Comparison of ENCODE assay signal across 24 mouse cellular contexts in the genomic region with DNA sequence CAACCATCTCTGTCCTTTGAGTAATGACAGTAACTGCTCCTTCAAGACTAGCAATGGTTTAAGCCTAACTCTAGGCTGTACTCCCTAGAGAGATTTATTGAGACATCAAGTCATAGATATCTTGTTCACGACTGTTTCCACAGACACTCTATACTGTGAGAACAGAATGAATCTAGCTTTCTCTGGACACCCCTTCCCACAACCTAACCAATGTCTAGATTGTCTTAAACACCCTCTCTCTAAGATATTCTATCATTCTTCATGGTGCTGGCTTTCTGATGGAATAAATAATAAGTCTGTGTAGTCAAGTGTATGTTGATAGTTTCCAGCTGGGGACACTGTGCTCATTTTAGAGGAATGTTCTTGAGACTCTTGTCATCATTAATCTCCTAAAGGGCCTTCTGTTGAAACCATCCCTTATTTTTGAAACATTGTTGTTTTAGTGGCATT.
DNase-seq lines count a peak whose midpoint lies in the region; ATAC-seq and TF ChIP-seq lines count a peak whose summit lies in the region.
"Had no signal": no experiment of that assay in that cellular context is flagged by ENCODE, and none has a peak within 500 bp of the region (broad histone marks: within the 10 kb centered on the region; RNA-seq: fewer than 3 reads in every experiment).

No protein-coding gene starts in this region.

- no peaks in the 10 kb centered on the region for H3K4me1 ChIP-seq in heart, embryonic 12.5 days (replicated peaks)
- H3K4me1 ChIP-seq in lung, embryonic 14.5 days (ENCODE audit: insufficient read depth), result no peaks in the 10 kb centered on the region
- H3K4me1 ChIP-seq in lung, postnatal 0 days (ENCODE audit: insufficient read depth, low read depth, low read length), result no peaks in the 10 kb centered on the region
- H3K4me1 ChIP-seq in lung, adult 2 months (ENCODE audit: control insufficient read depth, insufficient read depth, low read length), result no peaks in the 10 kb centered on the region; the same call in 1 of the 2 replicates
- H3K4me1 ChIP-seq: forebrain, embryonic 13.5 days; heart, embryonic 15.5 days; hindbrain, embryonic 13.5 days had no signal

- H3K36me3 ChIP-seq in heart, embryonic 12.5 days, result no peaks in the 10 kb centered on the region
- H3K36me3 ChIP-seq in lung, embryonic 14.5 days (ENCODE audit: insufficient read depth), result no peaks in the 10 kb centered on the region
- H3K36me3 ChIP-seq in lung, postnatal 0 days (ENCODE audit: insufficient read depth, low read length), result no peaks in the 10 kb centered on the region
- H3K36me3 ChIP-seq: forebrain, embryonic 10.5 days; heart, embryonic 15.5 days; hindbrain, embryonic 10.5 days; hindbrain, embryonic 13.5 days had no signal

- no peak overlapping the region for H3K9ac ChIP-seq in heart, embryonic 12.5 days
- H3K9ac ChIP-seq in lung, embryonic 14.5 days, result no peak overlapping the region
- H3K9ac ChIP-seq in lung, postnatal 0 days (replicated peaks; ENCODE audit: low read depth), result no peak overlapping the region
- H3K9ac ChIP-seq: forebrain, embryonic 13.5 days; heart, embryonic 15.5 days; hindbrain, embryonic 13.5 days had no signal

- H3K27ac ChIP-seq in heart, embryonic 12.5 days (ENCODE audit: poor library complexity, severe bottlenecking), result no peak overlapping the region
- no peak overlapping the region for H3K27ac ChIP-seq in lung, embryonic 14.5 days (ENCODE audit: low read depth)
- H3K27ac ChIP-seq in lung, postnatal 0 days (ENCODE audit: low read length), result no peak overlapping the region
- H3K27ac ChIP-seq: forebrain, embryonic 10.5 days; forebrain, embryonic 13.5 days; heart, embryonic 15.5 days; hindbrain, embryonic 10.5 days; hindbrain, embryonic 13.5 days had no signal

- no peaks in the 10 kb centered on the region for H3K27me3 ChIP-seq in heart, embryonic 12.5 days (replicated peaks)
- no peaks in the 10 kb centered on the region for H3K27me3 ChIP-seq in lung, embryonic 14.5 days (ENCODE audit: insufficient read depth, low read length)
- H3K27me3 ChIP-seq in lung, postnatal 0 days (replicated peaks; ENCODE audit: insufficient read depth, low read length), result no peaks in the 10 kb centered on the region
- H3K27me3 ChIP-seq: forebrain, embryonic 13.5 days; heart, embryonic 15.5 days; hindbrain, embryonic 13.5 days had no signal

- peak; percentile 31; the same call in 1 of the 2 replicates for TF ChIP-seq EP300 in lung, postnatal 0 days (IDR thresholded peaks at IDR 0.05)

- no peak for TF ChIP-seq CTCF in lung, embryonic 14.5 days (IDR thresholded peaks at IDR 0.05; ENCODE audit: low read depth)
- no peak for TF ChIP-seq CTCF in lung, postnatal 0 days (IDR thresholded peaks at IDR 0.05)
- no peak for TF ChIP-seq CTCF in lung, adult 2 months (IDR thresholded peaks at IDR 0.05; ENCODE audit: insufficient read depth, low read length)

- ATAC-seq in heart, embryonic 12.5 days (ENCODE audit: insufficient number of reproducible peaks, low FRiP score), result no peak
- ATAC-seq in lung, embryonic 14.5 days (ENCODE audit: insufficient read depth), result peak; percentile 94
- peak; percentile 61 for ATAC-seq in lung, postnatal 0 days
- ATAC-seq: activated CD4-positive, CD25-positive, alpha-beta regulatory T cell, adult 4 months; forebrain, embryonic 13.5 days; forebrain, embryonic 16.5 days had no signal

- TF ChIP-seq POLR2A in lung, adult 2 months (IDR thresholded peaks at IDR 0.05; ENCODE audit: borderline replicate concordance, extremely low read depth, low read depth, low read length), result no peak

- 58% methylated on average over 1 of the region's 1 CpGs for WGBS in heart, embryonic 12.5 days
- WGBS in lung, embryonic 14.5 days, result 25% methylated on average over 1 of the region's 1 CpGs
- 28% methylated on average over 1 of the region's 1 CpGs for WGBS in lung, postnatal 0 days
- WGBS in lung, adult 2 months, result 55% methylated on average over 1 of the region's 1 CpGs

- DNase-seq in heart, adult 11 months, result peak; percentile 9
- peak; percentile 72 for DNase-seq in lung, embryonic 14.5 days
- DNase-seq in lung, adult 18-20 months, result no peak
- DNase-seq in lung, postnatal 0 days (ENCODE audit: low spot score), result peak; percentile 56
- no peak for DNase-seq in lung, adult 2 months
- DNase-seq in layer of hippocampus, postnatal 25 days (ENCODE audit: extremely low spot score in 1 of 2, low spot score in 1 of 2), result no peak
- DNase-seq: adrenal gland, adult 8-10 months; adrenal gland, postnatal 25 days; cerebellum, adult 11-12 months; cerebellum, adult 8-10 months; cerebellum, postnatal 10 days; gastrocnemius, postnatal 10 days; gastrocnemius, postnatal 36 days; heart, postnatal 10 days; heart, postnatal 36 days had no signal

- no peak overlapping the region for H3K4me3 ChIP-seq in heart, embryonic 12.5 days
- no peak overlapping the region for H3K4me3 ChIP-seq in lung, embryonic 14.5 days (ENCODE audit: low read depth, low read length)
- no peak overlapping the region for H3K4me3 ChIP-seq in lung, postnatal 0 days (ENCODE audit: low read depth, low read length)
- no peak overlapping the region for H3K4me3 ChIP-seq in lung, adult 2 months (replicated peaks; ENCODE audit: extremely low read depth, low read depth, low read length)
- H3K4me3 ChIP-seq: forebrain, embryonic 10.5 days; forebrain, embryonic 13.5 days; heart, embryonic 15.5 days; hindbrain, embryonic 10.5 days; hindbrain, embryonic 13.5 days had no signal

- no peaks in the 10 kb centered on the region for H3K9me3 ChIP-seq in heart, embryonic 12.5 days (replicated peaks)
- no peaks in the 10 kb centered on the region for H3K9me3 ChIP-seq in lung, embryonic 14.5 days (ENCODE audit: low read depth, low read length)
- H3K9me3 ChIP-seq in lung, postnatal 0 days (ENCODE audit: low read length), result no peaks in the 10 kb centered on the region
- H3K9me3 ChIP-seq: forebrain, embryonic 10.5 days; forebrain, embryonic 13.5 days; heart, embryonic 15.5 days; hindbrain, embryonic 10.5 days; hindbrain, embryonic 13.5 days had no signal

- no peak overlapping the region for H3K4me2 ChIP-seq in heart, embryonic 12.5 days
- no peak overlapping the region for H3K4me2 ChIP-seq in lung, embryonic 14.5 days
- no peak overlapping the region for H3K4me2 ChIP-seq in lung, postnatal 0 days (replicated peaks; ENCODE audit: low read depth, low read length)
- H3K4me2 ChIP-seq: forebrain, embryonic 13.5 days; heart, embryonic 11.5 days; heart, embryonic 15.5 days; hindbrain, embryonic 13.5 days had no signal

Comparison
In these comparisons a context has a peak if more than half of its experiments do, and no peak if none do; other contexts are left out.
1. DNase-seq: peak in heart, adult 11 months (single experiment), lung, embryonic 14.5 days (single experiment) and lung, postnatal 0 days (single experiment); none in lung, adult 18-20 months (0 of 2), lung, adult 2 months (single experiment) and layer of hippocampus, postnatal 25 days (0 of 2).